Mouse (Mus musculus) spleen, postnatal 4 days (tissue): ENCODE data around the gene Mpv17l2.

Experiments
- DNase-seq, 2 experiments: peaks; one replicate each; pipeline ENCODE4 v3.0.0; 2022; ENCODE audit warnings: low spot score in 2 of 2

Gene Mpv17l2

DNA sequence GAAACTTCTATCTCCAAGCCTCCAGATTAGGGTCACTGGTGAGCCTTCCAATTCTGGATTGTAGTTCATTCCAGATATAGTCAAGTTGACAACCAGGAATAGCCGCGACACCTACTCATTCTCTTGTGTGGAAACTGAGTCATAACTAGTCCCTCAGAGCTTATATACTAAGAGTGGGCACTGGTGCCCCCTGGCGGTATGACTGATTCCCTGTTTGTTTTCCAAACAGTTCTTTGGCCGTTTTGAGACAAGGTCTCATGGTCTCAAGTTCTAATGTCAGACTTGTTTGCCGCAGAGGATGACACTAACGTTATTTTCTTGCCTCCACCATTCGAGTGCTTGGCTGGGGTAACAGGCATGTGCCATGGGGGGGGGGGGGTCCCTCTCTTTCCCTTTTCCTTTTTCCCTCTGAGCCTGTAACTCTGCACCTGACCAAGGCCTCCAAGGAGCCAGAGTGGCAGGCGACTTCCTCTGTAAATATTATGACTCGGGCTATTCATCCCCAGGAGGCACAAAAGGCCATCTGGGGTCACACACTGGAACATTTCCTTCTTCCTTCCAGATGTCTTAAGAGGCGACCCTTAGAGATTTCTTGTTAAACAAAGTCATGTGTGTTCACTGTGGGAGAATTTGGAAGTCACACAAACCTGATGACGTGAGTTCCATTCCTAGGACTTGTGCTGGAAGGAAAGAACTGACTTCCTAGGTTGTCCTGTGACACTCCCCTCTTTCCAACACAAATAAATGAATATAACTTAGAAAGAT is 8.6 kb downstream of the Mpv17l2 start:
- DNase-seq: peak; percentile 76 to 90

DNA sequence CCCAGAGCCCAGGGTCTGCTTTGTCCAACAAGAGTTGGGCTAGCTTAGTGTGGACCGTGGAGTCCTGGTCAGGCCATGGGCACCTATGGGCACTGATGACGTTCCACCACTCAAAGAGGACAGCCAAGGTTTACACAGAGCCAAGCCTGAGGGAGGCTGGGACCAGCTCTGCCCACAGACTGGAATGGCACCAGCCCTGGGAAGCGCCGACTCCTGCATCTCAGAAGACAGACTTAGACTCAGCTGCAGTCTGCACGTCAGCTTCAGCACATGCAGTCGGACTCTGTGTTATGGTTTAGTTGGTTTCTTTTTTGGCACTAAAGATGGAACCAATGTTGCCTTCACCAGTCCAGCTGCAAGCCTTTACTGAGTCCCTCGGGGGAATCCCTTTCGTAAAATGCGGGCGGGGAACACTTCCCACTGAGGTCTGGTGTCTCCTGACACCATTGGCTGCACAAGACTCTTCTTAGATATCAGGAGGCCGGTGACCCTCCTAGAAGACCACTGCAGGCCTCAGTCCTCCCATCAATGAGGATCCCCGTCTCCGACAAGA is 10.5 kb downstream of the Mpv17l2 start:
- no peak for DNase-seq

DNA sequence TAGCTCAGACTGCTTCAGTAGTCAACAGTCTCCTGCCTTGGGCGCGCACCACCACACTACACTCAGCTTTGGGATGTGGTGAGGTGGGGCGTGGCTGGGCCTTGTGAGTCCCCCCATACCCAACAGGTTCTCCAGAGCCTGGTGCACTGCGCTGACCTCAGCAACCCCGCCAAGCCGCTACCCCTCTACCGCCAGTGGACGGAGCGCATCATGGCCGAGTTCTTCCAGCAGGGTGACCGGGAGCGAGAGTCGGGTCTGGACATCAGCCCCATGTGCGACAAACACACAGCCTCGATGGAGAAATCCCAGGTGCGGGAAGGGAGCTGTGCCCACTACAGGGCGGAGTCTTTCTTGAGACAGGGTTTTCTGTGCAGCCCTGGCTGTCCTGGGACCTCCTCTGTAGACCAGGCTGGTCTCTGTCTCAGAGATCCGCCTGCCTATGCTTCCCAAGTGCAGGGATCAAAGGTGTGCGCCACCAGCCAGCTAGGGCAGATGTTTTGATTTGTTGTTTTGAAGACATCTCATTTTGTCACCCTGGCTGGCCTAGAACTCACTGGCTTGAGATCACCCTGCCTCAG is 11.6 kb downstream of the Mpv17l2 start:
- DNase-seq: no peak

DNA sequence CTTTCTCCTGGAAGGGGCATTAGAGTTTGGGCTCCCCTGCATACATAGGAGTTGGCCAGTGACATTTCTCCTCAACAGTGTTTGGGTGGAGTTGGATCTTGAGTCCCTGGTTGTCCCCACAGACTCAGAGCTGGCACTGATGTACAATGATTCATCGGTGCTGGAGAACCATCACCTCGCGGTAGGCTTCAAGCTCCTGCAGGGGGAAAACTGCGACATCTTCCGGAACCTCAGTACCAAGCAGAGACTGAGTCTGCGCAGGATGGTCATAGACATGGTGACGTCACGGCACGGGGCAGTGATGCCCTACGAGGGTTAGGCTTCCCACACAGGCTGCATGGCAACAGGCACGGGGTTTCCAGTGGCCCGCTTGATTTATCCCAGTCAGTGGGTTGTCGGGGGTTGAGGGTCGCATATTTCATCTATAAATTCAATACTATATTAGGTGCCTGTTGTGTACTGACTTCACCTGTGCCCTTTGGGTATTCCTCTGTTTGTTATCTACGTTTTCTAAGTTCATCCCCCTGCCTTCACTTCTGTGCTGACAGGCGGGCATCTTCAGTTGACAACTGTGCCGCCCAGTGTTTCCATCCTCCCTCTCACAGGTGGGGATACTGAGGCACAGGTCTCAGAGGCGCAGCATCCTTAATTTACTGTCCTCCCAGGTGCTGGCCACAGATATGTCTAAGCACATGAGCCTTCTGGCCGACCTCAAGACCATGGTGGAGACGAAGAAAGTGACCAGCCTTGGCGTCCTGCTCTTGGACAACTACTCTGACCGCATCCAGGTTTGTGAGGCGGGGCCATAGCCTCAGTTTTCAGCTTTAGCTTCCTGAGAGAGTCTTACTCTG is 12.3 kb downstream of the Mpv17l2 start:
- DNase-seq: no peak

DNA sequence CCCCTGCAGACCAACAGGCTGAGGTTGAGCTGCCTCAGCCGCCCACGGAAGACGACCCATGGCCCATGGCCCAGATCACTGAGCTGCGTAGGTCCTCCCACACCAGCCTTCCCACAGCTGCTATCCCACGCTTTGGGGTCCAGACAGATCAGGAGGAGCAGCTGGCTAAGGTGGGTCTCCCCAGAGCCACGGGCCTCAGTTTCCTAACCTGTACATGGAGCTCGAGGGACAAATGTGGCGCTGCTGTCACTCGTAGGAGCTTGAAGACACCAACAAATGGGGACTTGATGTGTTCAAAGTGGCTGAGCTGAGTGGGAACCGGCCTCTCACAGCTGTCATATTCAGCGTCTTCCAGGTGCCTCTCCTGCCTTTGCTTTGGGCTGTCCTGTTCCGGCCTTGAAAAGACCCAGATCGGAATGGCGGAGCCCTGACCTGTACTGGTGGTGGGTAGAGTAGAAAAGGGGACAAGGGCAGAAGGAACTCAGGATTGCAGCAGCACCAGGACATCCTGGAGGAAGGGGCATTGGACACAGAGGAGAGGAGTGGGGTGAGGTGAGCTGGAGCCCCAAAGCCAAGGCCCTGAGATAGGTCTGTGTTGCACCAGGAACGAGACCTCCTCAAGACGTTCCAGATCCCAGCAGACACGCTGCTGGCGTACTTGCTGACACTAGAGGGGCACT is 13.4 kb downstream of the Mpv17l2 start:
- DNase-seq: no peak

DNA sequence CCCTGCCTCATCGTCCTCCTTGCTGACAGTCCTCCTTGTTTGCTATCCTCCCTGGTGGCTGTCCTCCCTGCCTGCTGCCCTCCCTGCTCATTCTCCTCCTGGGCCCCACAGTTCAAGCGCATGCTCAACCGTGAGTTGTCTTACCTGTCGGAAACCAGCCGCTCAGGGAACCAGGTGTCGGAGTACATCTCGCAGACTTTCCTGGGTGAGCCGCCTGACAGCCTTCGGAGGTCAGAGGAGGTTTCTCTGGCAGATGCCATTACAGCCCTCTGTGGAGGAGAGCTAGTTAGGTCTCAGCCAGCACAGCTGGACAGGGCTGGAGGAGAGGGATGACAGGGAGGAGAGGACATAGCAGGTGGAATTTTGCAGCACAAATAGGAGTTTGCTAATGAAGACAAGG is 14.1 kb downstream of the Mpv17l2 start:
- DNase-seq: no peak

DNA sequence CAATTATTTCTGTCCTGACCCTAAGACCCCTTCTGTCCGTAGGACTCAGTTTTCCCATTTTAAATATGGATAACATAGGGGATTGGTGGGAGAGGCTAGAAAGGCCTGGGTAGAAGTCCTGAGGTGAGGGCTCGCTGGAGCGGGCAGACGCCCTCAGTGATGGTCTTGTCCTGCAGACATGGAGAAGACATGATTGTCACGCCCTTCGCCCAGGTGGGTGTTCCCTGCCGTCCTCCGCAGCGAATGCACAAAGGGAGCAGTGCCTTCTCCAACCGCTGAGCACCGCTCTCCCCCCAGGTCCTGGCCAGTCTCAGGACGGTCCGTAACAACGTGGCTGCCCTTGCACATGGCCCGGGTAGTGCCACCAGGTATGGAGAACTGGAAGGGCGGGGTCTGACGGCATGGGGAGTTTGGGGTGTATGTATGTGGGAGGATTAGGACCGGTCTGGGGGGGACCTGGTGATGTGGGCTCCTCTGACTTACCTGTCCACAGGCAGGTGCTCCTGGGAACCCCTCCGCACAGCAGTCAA is 15.0 kb downstream of the Mpv17l2 start:
- no peak for DNase-seq

DNA sequence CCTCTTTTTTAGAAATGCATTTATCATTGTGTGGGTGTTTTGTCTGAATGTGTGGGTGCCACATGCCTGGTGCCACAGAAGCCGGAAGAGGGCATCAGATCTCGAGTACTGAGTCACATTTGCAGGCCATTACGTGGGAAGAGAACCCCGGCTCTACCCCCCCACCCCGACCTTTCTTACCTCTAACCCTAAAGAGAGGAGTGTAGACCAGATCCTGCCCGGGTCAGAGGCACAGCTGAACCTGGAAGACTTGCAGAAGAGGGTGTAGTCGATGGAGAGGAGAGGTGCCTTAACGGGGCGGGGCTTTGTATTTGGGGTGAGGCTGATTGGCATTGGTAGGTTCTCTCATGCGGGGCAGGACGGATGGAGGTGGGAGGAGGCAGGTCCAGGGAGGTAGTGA is 15.9 kb downstream of the Mpv17l2 start:
- no peak for DNase-seq

DNA sequence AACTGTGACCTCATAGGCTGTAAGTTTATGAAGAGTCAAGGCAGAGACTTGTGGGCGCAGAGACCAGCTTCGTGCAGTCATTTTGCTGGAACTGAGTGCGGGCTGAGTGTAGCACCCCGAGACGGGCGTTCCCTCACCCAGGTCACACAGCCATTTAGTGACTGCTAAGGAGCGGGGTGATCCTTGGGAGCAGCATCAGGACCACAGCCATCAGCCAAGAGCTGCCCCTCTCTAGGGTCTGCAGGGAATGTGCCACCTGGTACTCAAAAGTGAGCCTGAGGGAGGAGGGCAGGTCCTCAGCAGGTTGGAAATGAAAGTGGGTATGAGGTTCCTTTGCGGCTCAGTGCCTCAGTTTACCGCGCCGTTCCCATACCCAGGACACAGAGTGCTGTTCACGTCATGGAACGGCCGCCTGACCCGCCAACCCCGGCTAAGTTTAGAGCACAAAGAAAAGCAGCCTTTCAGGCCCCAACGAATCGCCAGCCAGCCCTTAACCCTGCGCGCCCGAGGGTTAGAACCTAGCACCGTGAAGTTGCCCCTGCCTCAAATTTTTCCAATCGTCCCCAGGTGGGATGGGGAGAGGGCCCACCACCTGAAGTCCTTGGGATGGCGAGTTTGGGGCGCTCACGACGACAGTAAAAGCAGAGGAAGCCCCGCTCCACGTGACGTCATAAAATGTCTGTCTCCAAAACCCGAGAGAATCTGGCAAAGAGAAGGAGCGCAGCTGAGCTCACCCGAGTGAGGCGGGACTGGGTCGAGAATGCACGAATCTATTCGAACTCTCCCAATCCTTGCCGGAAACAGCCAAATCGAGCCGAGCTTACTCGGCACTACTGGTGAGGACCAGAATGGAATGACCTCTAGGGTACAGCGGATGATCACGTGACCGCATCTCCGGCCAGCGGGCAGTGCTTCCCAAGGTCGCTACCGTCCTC is 16.8 kb downstream of the Mpv17l2 start:
- DNase-seq: no peak

DNA sequence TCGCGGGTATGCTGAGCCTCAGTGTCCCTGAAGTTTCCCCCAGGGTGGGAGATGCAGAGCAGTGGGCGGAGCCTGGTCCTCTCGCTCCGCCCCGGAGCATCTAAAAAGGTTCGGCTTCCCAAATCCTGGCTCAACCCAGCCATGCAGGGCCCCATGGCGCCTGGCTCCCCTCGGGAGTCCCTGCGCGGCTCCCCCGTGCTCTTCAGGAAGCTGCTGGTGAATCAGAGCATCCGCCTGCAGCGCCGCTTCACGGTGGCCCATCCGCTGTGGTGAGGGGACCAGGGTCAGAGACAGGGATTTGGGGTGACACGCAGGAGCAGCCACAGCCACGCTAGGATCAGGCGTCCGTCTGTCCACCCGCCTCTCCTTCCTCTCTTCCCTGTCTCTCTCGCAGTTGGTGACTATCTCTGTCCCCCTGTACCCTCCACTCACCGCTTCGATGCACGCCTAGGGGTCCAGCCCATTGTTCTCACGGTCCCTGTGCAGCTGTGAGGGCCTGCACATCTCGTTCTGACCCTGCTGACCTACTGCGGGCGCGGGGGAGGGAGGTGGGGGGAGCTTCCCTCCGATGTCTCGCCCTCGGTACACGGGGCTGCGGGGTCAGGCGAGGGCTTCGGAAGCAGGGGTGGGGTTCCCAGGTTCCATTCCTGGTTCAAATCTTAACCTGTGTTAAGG is 17.6 kb downstream of the Mpv17l2 start:
- no peak for DNase-seq

DNA sequence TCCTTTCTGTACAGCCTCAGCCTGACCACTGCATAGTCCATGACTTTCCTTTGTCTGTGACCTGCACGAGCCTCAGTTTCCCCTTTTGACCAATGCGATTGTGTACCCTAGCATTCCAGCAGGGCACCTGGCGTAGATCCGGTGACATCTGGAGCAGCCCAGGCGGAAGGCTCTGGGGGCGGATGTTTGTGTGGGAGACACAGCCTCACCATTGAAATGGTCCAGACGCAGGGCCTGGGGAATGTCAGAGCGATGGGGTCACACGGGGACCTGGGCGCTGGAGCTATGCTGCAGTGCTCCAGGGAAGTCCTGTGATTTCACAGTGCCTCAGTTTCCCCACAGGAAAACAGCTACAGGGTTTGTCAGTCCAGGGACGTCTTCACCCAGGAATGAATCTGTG is 18.6 kb downstream of the Mpv17l2 start:
- DNase-seq: no peak

DNA sequence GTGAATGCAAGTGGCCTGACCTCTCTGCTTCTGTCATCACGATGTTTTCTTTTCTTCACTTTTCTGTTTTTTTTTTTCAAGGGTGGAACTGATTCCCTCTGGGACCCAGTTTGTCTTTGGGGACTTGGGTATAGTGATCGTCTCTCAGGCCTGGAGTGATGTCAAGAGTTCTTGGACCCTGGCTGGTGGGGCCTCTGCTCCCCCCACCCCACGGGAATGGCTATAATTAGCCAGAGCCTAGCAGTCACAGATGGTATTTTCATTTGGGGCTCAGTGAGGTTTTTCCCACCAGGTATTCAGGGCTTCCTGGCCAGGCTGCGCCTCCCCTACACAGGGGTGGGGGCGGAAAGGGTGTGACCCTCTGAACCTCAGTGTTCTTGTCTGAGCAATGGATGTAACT is 19.1 kb downstream of the Mpv17l2 start:
- DNase-seq: no peak

DNA sequence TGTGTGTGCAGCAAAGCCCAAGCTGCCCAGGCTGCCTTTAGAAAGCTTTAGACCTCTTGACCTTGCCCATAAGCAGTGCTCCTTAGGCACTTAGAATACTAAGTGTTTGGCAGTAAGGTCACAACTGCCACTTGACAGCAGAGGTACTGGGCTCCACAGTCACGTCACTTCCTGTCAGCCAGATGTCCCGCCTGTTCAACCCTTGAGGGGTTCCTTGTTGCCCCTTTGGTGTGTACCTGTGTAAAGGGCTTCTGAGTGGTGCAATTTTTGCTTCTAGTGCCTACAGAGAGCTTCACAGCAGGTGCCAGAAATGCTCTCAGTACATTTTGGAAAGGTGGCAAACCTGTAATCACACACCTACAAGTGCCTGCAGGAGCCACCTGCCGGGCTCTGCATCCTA is 22.5 kb downstream of the Mpv17l2 start:
- DNase-seq: no peak

DNA sequence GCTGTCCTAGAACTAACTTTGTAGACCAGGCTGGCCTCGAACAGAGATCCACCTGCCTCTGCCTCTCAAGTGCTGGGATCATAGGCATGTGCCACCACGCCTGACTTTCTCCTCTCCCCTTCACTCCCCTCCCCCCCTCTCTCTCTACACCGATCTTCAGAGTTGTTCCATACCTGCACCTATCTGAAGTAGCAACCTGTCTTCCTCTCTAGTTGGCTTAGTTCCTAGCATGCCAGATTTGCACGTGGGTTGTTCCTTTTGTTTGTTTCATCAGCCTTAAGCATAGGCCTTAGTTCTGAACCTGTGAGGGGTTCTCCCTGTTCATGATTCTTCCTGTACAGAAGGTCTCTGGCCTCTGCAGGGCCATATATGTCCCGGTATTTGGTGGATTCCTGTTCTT is 23.0 kb downstream of the Mpv17l2 start:
- DNase-seq: no peak

DNA sequence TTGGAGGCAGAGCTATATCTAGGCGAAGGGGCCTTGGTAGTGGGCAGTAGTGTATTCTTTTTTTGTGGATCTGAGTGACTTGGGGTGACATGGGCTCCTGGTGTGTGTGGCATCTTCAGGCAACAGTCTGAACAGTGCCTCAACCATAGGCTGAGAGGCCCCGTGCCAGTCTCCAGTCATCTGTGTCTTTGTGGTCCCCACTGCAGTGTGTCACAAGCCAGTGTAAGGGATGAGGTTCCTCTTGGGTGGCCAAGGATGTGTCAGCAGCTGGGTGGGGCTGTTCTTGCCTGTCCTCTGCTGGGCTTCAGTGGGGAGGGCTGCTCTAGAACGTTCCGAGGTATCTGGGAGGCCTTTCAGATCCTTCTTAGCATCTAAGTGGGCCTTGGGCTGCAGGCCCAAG is 29.8 kb downstream of the Mpv17l2 start:
- DNase-seq: peak; percentile 48 to 69

DNA sequence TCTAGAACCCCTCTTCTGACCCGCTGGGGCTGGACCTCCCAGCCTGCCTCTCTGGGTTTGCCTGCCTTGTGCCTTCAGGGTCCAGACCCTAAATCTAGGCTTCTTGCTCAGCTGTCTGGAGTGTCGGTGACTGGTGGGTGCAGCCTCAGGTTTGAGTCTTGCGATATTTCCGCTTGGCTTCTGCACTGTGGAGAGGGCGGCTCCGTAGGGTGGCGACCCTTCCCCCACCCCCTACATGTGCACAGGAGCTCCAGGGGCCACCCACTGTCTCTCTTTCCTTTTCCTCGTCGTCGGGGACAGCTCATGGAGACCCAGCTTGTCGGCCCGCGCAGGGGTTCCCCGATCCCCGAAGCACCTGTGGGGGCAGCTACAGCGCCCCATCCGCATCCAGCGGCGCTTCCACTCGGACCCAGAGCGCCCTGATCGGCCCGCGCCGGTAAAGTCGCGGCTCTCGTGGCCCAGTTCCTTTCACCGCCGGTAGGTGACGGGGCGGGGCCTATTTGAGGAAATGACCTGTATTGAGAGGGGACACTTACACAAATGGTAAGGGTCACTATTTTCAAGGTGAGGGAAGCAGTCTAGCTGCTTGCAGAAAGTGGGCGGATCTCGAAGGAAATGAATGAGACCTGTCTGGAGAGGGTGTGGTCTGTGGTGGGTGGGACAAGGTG is 30.8 kb downstream of the Mpv17l2 start:
- peak; percentile 58 to 79 for DNase-seq

DNA sequence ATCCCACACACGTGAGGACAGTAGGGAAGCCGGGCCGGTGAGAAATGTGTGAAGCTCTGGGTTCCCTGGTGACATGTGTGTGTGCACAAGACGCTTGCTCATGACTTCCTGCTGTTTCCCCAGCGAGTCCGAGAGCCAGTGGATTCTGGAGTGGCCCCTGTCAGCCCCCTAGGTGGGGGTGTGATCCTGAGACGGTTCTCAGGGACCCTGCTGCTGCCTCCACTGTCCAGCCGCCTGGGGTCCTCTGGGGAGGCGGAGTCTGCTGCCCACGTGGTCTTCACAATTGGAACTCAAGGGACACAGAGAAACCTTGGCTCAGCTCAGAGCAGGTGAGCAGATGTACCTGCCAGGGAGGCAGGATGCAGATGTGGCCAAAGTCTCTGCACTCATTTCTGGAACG is 34.0 kb downstream of the Mpv17l2 start:
- DNase-seq: no peak

DNA sequence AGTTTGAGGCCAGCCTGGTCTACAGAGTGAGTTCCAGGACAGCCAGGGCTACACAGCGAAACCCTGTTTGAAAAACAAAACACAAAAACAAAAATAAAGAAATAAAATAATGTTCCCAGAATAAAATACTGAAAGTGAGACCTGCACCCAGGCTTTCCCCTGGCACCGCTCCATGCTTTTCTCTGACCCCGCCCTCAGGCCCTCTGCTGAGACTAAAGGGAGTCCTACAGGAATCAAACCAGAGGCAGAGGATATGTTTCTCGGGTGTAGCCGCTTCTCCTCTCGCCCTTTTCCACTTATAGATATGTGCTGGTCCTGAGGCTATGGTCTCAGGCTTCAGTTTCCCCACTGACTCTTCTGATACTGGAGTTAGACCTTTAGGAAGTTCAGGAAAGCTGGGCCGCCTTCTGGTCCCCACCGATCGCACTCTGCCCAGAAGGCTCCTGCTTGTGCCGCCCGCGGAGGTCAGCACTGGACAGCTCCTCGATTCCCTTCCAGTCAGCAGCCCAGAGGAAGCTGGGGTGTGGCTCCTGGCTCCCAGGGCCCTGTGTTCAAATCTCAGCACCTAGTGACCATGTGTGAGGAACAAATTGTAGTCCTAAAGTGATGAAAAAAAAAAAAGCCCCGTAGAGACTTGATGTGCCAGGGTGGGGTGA is 34.8 kb downstream of the Mpv17l2 start:
- DNase-seq: peak in 1 of 2 experiments; percentile 70

DNA sequence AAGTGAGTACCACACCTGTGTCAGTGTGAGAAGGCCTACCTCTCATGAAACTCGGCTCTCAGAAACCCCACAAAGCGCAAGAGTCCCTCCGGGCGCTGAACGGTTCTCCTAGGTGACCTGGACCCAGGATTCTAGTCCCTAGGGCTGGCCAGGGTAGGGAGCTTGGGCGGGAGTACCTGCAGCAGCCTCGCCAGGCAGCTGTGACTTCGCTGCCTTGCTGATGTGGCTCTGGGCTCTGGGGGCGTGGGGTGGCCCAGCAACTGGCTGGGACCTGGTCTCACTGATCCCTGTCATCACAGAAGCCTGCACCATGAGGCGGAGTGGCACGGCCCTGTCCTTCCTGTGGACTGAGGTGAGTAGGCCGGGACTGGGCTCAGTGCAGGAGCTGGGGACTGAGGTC is 36.5 kb downstream of the Mpv17l2 start:
- DNase-seq: no peak
